Mouse (Mus musculus): ENCODE measurements around the gene Rps6ka3. TPM values are rescaled to one million over a fixed set of nuclear protein-coding genes. Genes with fewer than 3 reads are reported as not detected.

The Rps6ka3 gene
- 6.6 and 7.6 TPM in 2 replicates for polyA plus RNA-seq (2015; fragmentation: Nextera tagmentation; extraction: Ambion mirVana)

- H3K4me2 ChIP-seq (ENCODE audit: low read length), result no peak within 1 kb of the TSS
- no peak within 1 kb of the TSS for H3K9ac ChIP-seq (ENCODE audit: low read depth, low read length)
- H3K27me3 ChIP-seq (ENCODE audit: insufficient read depth, low read length), result no peaks in the 10 kb centered on the region
- no peak for ATAC-seq (replicated peaks; ENCODE audit: low FRiP score, low read depth)
- no peaks in the 10 kb centered on the region for H3K4me1 ChIP-seq (replicated peaks; ENCODE audit: insufficient read depth, low read length)
- no peaks in the 10 kb centered on the region for H3K9me3 ChIP-seq (replicated peaks; ENCODE audit: low read length)
- no peak within 1 kb of the TSS for H3K27ac ChIP-seq
- no peak within 1 kb of the TSS for H3K4me3 ChIP-seq (replicated peaks; ENCODE audit: low read depth, low read length)
- H3K36me3 ChIP-seq (ENCODE audit: insufficient read depth, low read length), result no peaks in the 10 kb centered on the region
- no peak for TF ChIP-seq CTCF (IDR thresholded peaks at IDR 0.05; ENCODE audit: low read depth)
- WGBS, result 95% methylated on average over 4 of the region's 4 CpGs
- DNase-seq (ENCODE audit: low spot score), result no peak
Observed at GRCm38 (mm10) chrX:159210007-159210406, at the start of gene Rps6ka3. Gene Rps6ka3 (plus strand): TSS chrX:159210307.

GRCm38 (mm10) chrX:159169200-159169599, 40.9 kb upstream of the Rps6ka3 start:
- H3K9ac ChIP-seq (ENCODE audit: low read depth, low read length), result no peak overlapping the region
- no peak overlapping the region for H3K4me3 ChIP-seq (replicated peaks; ENCODE audit: low read depth, low read length)
- H3K9me3 ChIP-seq (replicated peaks; ENCODE audit: low read length), result no peaks in the 10 kb centered on the region
- no peak overlapping the region for H3K27ac ChIP-seq
- no peaks in the 10 kb centered on the region; the same call in 1 of the 2 replicates for H3K27me3 ChIP-seq (ENCODE audit: insufficient read depth, low read length)
- no peak for DNase-seq (ENCODE audit: low spot score)
- no peak overlapping the region for H3K4me2 ChIP-seq (ENCODE audit: low read length)
- H3K36me3 ChIP-seq (ENCODE audit: insufficient read depth, low read length), result no peaks in the 10 kb centered on the region
- ATAC-seq (replicated peaks; ENCODE audit: low FRiP score, low read depth), result no peak
- TF ChIP-seq CTCF (IDR thresholded peaks at IDR 0.05; ENCODE audit: low read depth), result no peak
- WGBS, result 63% methylated on average over 2 of the region's 2 CpGs
- no peaks in the 10 kb centered on the region for H3K4me1 ChIP-seq (replicated peaks; ENCODE audit: insufficient read depth, low read length)

GRCm38 (mm10) chrX:159171579-159171978, 38.5 kb upstream of the Rps6ka3 start:
- no peak for TF ChIP-seq CTCF (IDR thresholded peaks at IDR 0.05; ENCODE audit: low read depth)
- Histone ChIP-seq H3K27ac (no peak overlapping the region), H3K27me3 (ENCODE audit: insufficient read depth, low read length) (no peaks in the 10 kb centered on the region), H3K36me3 (ENCODE audit: insufficient read depth, low read length) (no peaks in the 10 kb centered on the region), H3K4me1 (replicated peaks; ENCODE audit: insufficient read depth, low read length) (no peaks in the 10 kb centered on the region), H3K4me3 (replicated peaks; ENCODE audit: low read depth, low read length) (no peak overlapping the region), H3K9me3 (replicated peaks; ENCODE audit: low read length) (no peaks in the 10 kb centered on the region), H3K4me2 (ENCODE audit: low read length) (no peak overlapping the region), H3K9ac (ENCODE audit: low read depth, low read length) (no peak overlapping the region)
- ATAC-seq (replicated peaks; ENCODE audit: low FRiP score, low read depth) (no peak), DNase-seq (ENCODE audit: low spot score) (no peak)
- WGBS, result 64% methylated on average over 2 of the region's 2 CpGs

DNA sequence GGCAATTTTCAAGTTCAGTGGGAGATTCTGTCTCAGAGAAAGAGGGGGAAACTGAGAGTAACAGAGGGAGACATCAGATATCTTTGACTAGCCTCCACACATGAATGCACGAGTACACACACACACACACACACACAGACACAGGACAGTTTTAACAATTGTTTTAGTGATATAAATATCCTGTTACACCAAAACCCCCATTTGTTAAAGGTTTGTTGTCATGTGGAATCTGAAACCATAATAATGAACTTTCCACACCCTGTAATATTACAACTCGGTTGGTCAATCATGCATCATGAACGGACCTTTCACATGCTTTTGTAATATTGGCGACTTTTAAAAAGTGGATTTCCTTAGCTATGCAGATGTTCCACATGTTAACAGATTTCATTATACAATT, 18.5 kb upstream of the Rps6ka3 start:
- DNase-seq (ENCODE audit: low spot score), result no peak
- WGBS, result 53% methylated on average over 4 of the region's 4 CpGs
- no peak for ATAC-seq (replicated peaks; ENCODE audit: low FRiP score, low read depth)
- H3K9ac ChIP-seq (ENCODE audit: low read depth, low read length), result no peak overlapping the region
- H3K4me2 ChIP-seq (ENCODE audit: low read length), result no peak overlapping the region
- no peaks in the 10 kb centered on the region for H3K4me1 ChIP-seq (replicated peaks; ENCODE audit: insufficient read depth, low read length)
- no peak for TF ChIP-seq CTCF (IDR thresholded peaks at IDR 0.05; ENCODE audit: low read depth)
- H3K27me3 ChIP-seq (ENCODE audit: insufficient read depth, low read length), result no peaks in the 10 kb centered on the region
- no peaks in the 10 kb centered on the region for H3K36me3 ChIP-seq (ENCODE audit: insufficient read depth, low read length)
- H3K27ac ChIP-seq, result no peak overlapping the region
- H3K4me3 ChIP-seq (replicated peaks; ENCODE audit: low read depth, low read length), result no peak overlapping the region
- H3K9me3 ChIP-seq (replicated peaks; ENCODE audit: low read length), result no peaks in the 10 kb centered on the region

DNA sequence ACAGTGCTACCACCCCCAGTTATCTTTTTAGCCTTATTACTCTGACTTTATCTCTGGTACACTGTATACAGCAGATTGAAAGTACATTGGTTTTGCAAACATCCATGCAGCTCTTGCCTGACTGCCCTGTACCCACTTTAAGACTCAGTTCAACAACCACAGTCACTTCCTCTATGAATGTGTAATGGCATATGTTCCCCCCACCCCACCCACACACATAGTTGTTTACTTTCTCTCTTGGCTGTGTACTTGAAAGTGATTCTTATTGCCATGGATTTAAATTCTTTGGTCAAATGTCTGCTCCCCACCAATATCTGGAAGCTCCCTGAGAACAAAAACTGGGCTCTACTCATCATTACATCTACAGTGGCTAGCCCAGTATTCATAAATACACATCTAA, 10.6 kb upstream of the Rps6ka3 start:
- H3K36me3 ChIP-seq (ENCODE audit: insufficient read depth, low read length), result no peaks in the 10 kb centered on the region
- H3K4me2 ChIP-seq (ENCODE audit: low read length), result no peak overlapping the region
- no peak overlapping the region for H3K4me3 ChIP-seq (replicated peaks; ENCODE audit: low read depth, low read length)
- no peaks in the 10 kb centered on the region for H3K9me3 ChIP-seq (replicated peaks; ENCODE audit: low read length)
- H3K9ac ChIP-seq (ENCODE audit: low read depth, low read length), result no peak overlapping the region
- DNase-seq (ENCODE audit: low spot score), result no peak
- ATAC-seq (replicated peaks; ENCODE audit: low FRiP score, low read depth), result no peak
- no peaks in the 10 kb centered on the region for H3K4me1 ChIP-seq (replicated peaks; ENCODE audit: insufficient read depth, low read length)
- no peaks in the 10 kb centered on the region for H3K27me3 ChIP-seq (ENCODE audit: insufficient read depth, low read length)
- no peak for TF ChIP-seq CTCF (IDR thresholded peaks at IDR 0.05; ENCODE audit: low read depth)
- no peak overlapping the region for H3K27ac ChIP-seq

- TF ChIP-seq CTCF (IDR thresholded peaks at IDR 0.05; ENCODE audit: low read depth), result no peak
- no peak overlapping the region for H3K9ac ChIP-seq (ENCODE audit: low read depth, low read length)
- H3K27me3 ChIP-seq (ENCODE audit: insufficient read depth, low read length), result no peaks in the 10 kb centered on the region
- no peak overlapping the region for H3K4me2 ChIP-seq (ENCODE audit: low read length)
- no peaks in the 10 kb centered on the region for H3K9me3 ChIP-seq (replicated peaks; ENCODE audit: low read length)
- 59% methylated on average over 5 of the region's 5 CpGs for WGBS
- no peak for ATAC-seq (replicated peaks; ENCODE audit: low FRiP score, low read depth)
- DNase-seq (ENCODE audit: low spot score), result no peak
- no peaks in the 10 kb centered on the region for H3K4me1 ChIP-seq (replicated peaks; ENCODE audit: insufficient read depth, low read length)
- no peak overlapping the region for H3K27ac ChIP-seq
- H3K36me3 ChIP-seq (ENCODE audit: insufficient read depth, low read length), result no peaks in the 10 kb centered on the region
- H3K4me3 ChIP-seq (replicated peaks; ENCODE audit: low read depth, low read length), result no peak overlapping the region
Observed at GRCm38 (mm10) chrX:159200101-159200500, 10.0 kb upstream of the Rps6ka3 start.

GRCm38 (mm10) chrX:159210892-159211583, 931 bp downstream of the Rps6ka3 start:
- ATAC-seq (replicated peaks; ENCODE audit: low FRiP score, low read depth) (no peak), DNase-seq (ENCODE audit: low spot score) (no peak)
- 74% methylated on average over 5 of the region's 5 CpGs for WGBS
- Histone ChIP-seq H3K4me1 (replicated peaks; ENCODE audit: insufficient read depth, low read length) (no peaks in the 10 kb centered on the region), H3K4me3 (replicated peaks; ENCODE audit: low read depth, low read length) (no peak overlapping the region), H3K4me2 (ENCODE audit: low read length) (no peak overlapping the region), H3K9ac (ENCODE audit: low read depth, low read length) (no peak overlapping the region), H3K27me3 (ENCODE audit: insufficient read depth, low read length) (no peaks in the 10 kb centered on the region), H3K36me3 (ENCODE audit: insufficient read depth, low read length) (no peaks in the 10 kb centered on the region), H3K9me3 (replicated peaks; ENCODE audit: low read length) (no peaks in the 10 kb centered on the region), H3K27ac (no peak overlapping the region)
- TF ChIP-seq CTCF (IDR thresholded peaks at IDR 0.05; ENCODE audit: low read depth), result no peak

Data from kidney, postnatal 0 days (tissue).